Comparison of ENCODE assay signal across 9 mouse cellular contexts in genomic region chr4:134892096-134892495, GRCm38 (mm10). TPM values are rescaled to one million over a fixed set of nuclear protein-coding genes. Genes with fewer than 3 reads are reported as not detected.
DNase-seq lines count a peak whose midpoint lies in the region; ATAC-seq and TF ChIP-seq lines count a peak whose summit lies in the region.
"Had no signal": no experiment of that assay in that cellular context is flagged by ENCODE, and none has a peak within 500 bp of the region (broad histone marks: within the 10 kb centered on the region; RNA-seq: fewer than 3 reads in every experiment).

No protein-coding gene starts in this region.

- H3K27me3 ChIP-seq in lung, postnatal 0 days (replicated peaks; ENCODE audit: insufficient read depth, low read length): no peaks in the 10 kb centered on the region

- TF ChIP-seq EP300 in lung, postnatal 0 days (IDR thresholded peaks at IDR 0.05): no peak

- TF ChIP-seq CTCF in lung, postnatal 0 days (IDR thresholded peaks at IDR 0.05): no peak

- peak; percentile 52 to 60 for DNase-seq in lung, adult 18-20 months
- no peak for DNase-seq in lung, postnatal 0 days (ENCODE audit: low spot score)
- peak; percentile 63 for DNase-seq in adrenal gland, postnatal 25 days
- peak; percentile 57 for DNase-seq in gastrocnemius, postnatal 10 days
- DNase-seq in left cerebral cortex, postnatal 10 days (ENCODE audit: extremely low spot score in 1 of 2, low spot score in 2 of 2): peak; percentile 41 to 57
- DNase-seq in thymus, postnatal 10 days (ENCODE audit: low spot score in 2 of 2): peak; percentile 27 to 67

- H3K4me2 ChIP-seq in lung, postnatal 0 days (replicated peaks; ENCODE audit: low read depth, low read length): no peak overlapping the region

- intact Hi-C loops in left cerebral cortex, postnatal 10 days (cut with DNase I): no loop called here

- ATAC-seq in lung, postnatal 0 days: no peak
- ATAC-seq in megakaryocyte-erythroid progenitor cell, adult 5-6 weeks (replicated peaks; ENCODE audit: low FRiP score, low TSS enrichment, poor library complexity, severe bottlenecking): no peak; the same call in 1 of the 2 replicates
- no peak for ATAC-seq in activated CD4-positive, CD25-positive, alpha-beta regulatory T cell, adult 4 months

- H3K9ac ChIP-seq in lung, postnatal 0 days (replicated peaks; ENCODE audit: low read depth): no peak overlapping the region
- H3K9ac ChIP-seq: liver, embryonic 14.5 days had no signal

- H3K4me3 ChIP-seq in lung, postnatal 0 days (ENCODE audit: low read depth, low read length): no peak overlapping the region

- no peaks in the 10 kb centered on the region for H3K9me3 ChIP-seq in lung, postnatal 0 days (ENCODE audit: low read length)

- WGBS in lung, postnatal 0 days: 69% methylated on average over 6 of the region's 6 CpGs

- peaks cover 4% of the 10 kb centered on the region; the same call in 1 of the 2 replicates for H3K36me3 ChIP-seq in lung, postnatal 0 days (ENCODE audit: insufficient read depth, low read length)

- no peak overlapping the region for H3K27ac ChIP-seq in lung, postnatal 0 days (ENCODE audit: low read length)
- H3K27ac ChIP-seq: liver, embryonic 14.5 days had no signal

- H3K4me1 ChIP-seq in lung, postnatal 0 days (ENCODE audit: insufficient read depth, low read depth, low read length): no peaks in the 10 kb centered on the region

RNA-seq across cellular contexts. Expression of gene Tmem50a, which starts 22.7 kb away (rescaled TPM):
- polyA plus RNA-seq in lung, postnatal 0 days (2015; fragmentation: Nextera tagmentation; extraction: Ambion mirVana): 271 and 296 TPM in 2 replicates
- total RNA-seq in adrenal gland, postnatal 25 days (2021): 337 and 444 TPM in 2 replicates
- 10 to 100 TPM; 49.9 to 55.1 TPM for total RNA-seq in gastrocnemius, postnatal 10 days (2021)
- total RNA-seq in left cerebral cortex, postnatal 10 days (2021): 100 to 1,000 TPM; 128 to 133 TPM
- 82.2 and 101 TPM in 2 replicates for total RNA-seq in megakaryocyte-erythroid progenitor cell, adult 5-6 weeks (2014; fragmentation: Nextera tagmentation)
- total RNA-seq in megakaryocyte-erythroid progenitor cell, adult 5-6 weeks (2017): 163 and 179 TPM in 2 replicates
- polyA plus RNA-seq in activated CD4-positive, CD25-positive, alpha-beta regulatory T cell, adult 4 months (2017; shearing (Covaris generic)): 100 to 1,000 TPM; 555 to 571 TPM

RNA-seq across cellular contexts. Expression of gene Rhd, which starts 27.8 kb away (rescaled TPM):
- polyA plus RNA-seq in lung, postnatal 0 days (2015; fragmentation: Nextera tagmentation; extraction: Ambion mirVana): 1.5 and 2.8 TPM in 2 replicates
- 0.33 TPM in 1 of 2 replicates, not detected in the other for total RNA-seq in adrenal gland, postnatal 25 days (2021)
- 1 to 10 TPM in 1 of 2 experiments, under 1 TPM in 1; 0.26 to 1.4 TPM for total RNA-seq in gastrocnemius, postnatal 10 days (2021)
- not detected for total RNA-seq in left cerebral cortex, postnatal 10 days (2021)
- total RNA-seq in megakaryocyte-erythroid progenitor cell, adult 5-6 weeks (2014; fragmentation: Nextera tagmentation): 163 and 165 TPM in 2 replicates
- 119 and 185 TPM in 2 replicates for total RNA-seq in megakaryocyte-erythroid progenitor cell, adult 5-6 weeks (2017)
- 1 to 10 TPM in 1 of 2 experiments, not detected in 1; 4.8 TPM for polyA plus RNA-seq in activated CD4-positive, CD25-positive, alpha-beta regulatory T cell, adult 4 months (2017; shearing (Covaris generic))

RNA-seq across cellular contexts. Expression of gene Rsrp1, which starts 31.3 kb away (rescaled TPM):
- 542 and 611 TPM in 2 replicates for polyA plus RNA-seq in lung, postnatal 0 days (2015; fragmentation: Nextera tagmentation; extraction: Ambion mirVana)
- total RNA-seq in adrenal gland, postnatal 25 days (2021): 603 and 640 TPM in 2 replicates
- 100 to 1,000 TPM in 1 of 2 experiments, 10 to 100 TPM in 1; 91.9 to 142 TPM for total RNA-seq in gastrocnemius, postnatal 10 days (2021)
- 100 to 1,000 TPM; 256 to 271 TPM for total RNA-seq in left cerebral cortex, postnatal 10 days (2021)
- 371 and 563 TPM in 2 replicates for total RNA-seq in megakaryocyte-erythroid progenitor cell, adult 5-6 weeks (2014; fragmentation: Nextera tagmentation)
- total RNA-seq in megakaryocyte-erythroid progenitor cell, adult 5-6 weeks (2017): 122 and 226 TPM in 2 replicates
- 100 to 1,000 TPM; 271 to 367 TPM for polyA plus RNA-seq in activated CD4-positive, CD25-positive, alpha-beta regulatory T cell, adult 4 months (2017; shearing (Covaris generic))

RNA-seq across cellular contexts. Expression of gene Syf2, which starts 38.6 kb away (rescaled TPM):
- polyA plus RNA-seq in lung, postnatal 0 days (2015; fragmentation: Nextera tagmentation; extraction: Ambion mirVana): 118 and 132 TPM in 2 replicates
- total RNA-seq in adrenal gland, postnatal 25 days (2021): 109 TPM in 2 replicates
- 10 to 100 TPM; 43.5 to 43.7 TPM for total RNA-seq in gastrocnemius, postnatal 10 days (2021)
- 10 to 100 TPM; 34.5 to 39.6 TPM for total RNA-seq in left cerebral cortex, postnatal 10 days (2021)
- total RNA-seq in megakaryocyte-erythroid progenitor cell, adult 5-6 weeks (2014; fragmentation: Nextera tagmentation): 64.4 and 88.9 TPM in 2 replicates
- 208 and 338 TPM in 2 replicates for total RNA-seq in megakaryocyte-erythroid progenitor cell, adult 5-6 weeks (2017)
- polyA plus RNA-seq in activated CD4-positive, CD25-positive, alpha-beta regulatory T cell, adult 4 months (2017; shearing (Covaris generic)): 100 to 1,000 TPM; 188 to 213 TPM

RNA-seq across cellular contexts. Expression of gene Maco1, which starts 39.0 kb away (rescaled TPM):
- 32.5 and 33.1 TPM in 2 replicates for polyA plus RNA-seq in lung, postnatal 0 days (2015; fragmentation: Nextera tagmentation; extraction: Ambion mirVana)
- total RNA-seq in adrenal gland, postnatal 25 days (2021): 39.2 and 40.0 TPM in 2 replicates
- total RNA-seq in gastrocnemius, postnatal 10 days (2021): 10 to 100 TPM; 16.7 to 22.2 TPM
- 10 to 100 TPM; 56.1 to 57.5 TPM for total RNA-seq in left cerebral cortex, postnatal 10 days (2021)
- 32.4 and 36.2 TPM in 2 replicates for total RNA-seq in megakaryocyte-erythroid progenitor cell, adult 5-6 weeks (2014; fragmentation: Nextera tagmentation)
- 41.9 and 61.3 TPM in 2 replicates for total RNA-seq in megakaryocyte-erythroid progenitor cell, adult 5-6 weeks (2017)
- polyA plus RNA-seq in activated CD4-positive, CD25-positive, alpha-beta regulatory T cell, adult 4 months (2017; shearing (Covaris generic)): 1 to 10 TPM; 3.0 to 5.0 TPM

Comparison
In these comparisons a context has a peak if more than half of its experiments do, and no peak if none do; other contexts are left out.
1. RNA of gene Rhd, which starts 27.8 kb away (total RNA-seq): 119 to 185 TPM in megakaryocyte-erythroid progenitor cell, adult 5-6 weeks; 0.26 to 1.4 TPM in gastrocnemius, postnatal 10 days, 0.33 TPM in adrenal gland, postnatal 25 days and not detected in left cerebral cortex, postnatal 10 days; every median in the first group is over 10 times any median in the second.